Mouse (Mus musculus) liver, adult (tissue): ENCODE data around the gene Rnf225.
A peak's percentile ranks its signal among the peaks of the same experiment; 100 is the strongest.

ENCODE experiments used
- GATA4 ChIP-seq: IDR thresholded peaks from 2 replicates; pipeline ENCODE4 v1.6.1; 2014; ENCODE audit warnings: mild to moderate bottlenecking, low read length; ENCODE audit not compliant: insufficient replicate concordance

Rnf225 gene

DNA sequence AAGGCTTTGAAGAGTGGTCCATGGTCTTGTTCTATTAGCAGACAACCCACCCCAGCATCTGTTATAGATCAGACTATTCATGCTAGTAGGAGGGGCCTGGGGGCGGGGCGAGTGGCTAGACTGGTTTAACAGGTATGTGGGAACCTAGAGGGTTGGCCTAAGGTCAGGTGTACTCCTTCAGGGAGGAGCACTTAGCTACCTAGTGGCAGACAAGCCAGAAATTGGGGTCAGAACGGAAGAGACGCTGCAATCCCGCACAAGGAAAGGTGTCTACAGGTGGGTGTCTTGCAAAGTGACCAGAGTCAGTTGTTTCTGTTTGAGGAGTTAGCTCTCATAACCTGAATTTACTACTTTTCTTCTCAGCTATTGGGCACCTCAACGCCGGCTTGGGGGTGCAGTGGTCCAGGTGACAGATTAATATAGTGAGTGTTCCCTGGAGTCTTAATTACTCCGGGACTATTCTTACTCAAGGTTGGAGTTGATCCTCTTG is at the start of gene Rnf225:
TSS of gene Rnf225 (plus strand) at position 226 of the 490 bp plus-strand sequence.
- TF ChIP-seq GATA4, result no peak

GRCm38 (mm10) chr7:12880036-12880435 is 47.2 kb upstream of the Rnf225 start:
- TF ChIP-seq GATA4, result no peak

- TF ChIP-seq GATA4, result no peak
Observed at GRCm38 (mm10) chr7:12880911-12881660, 46.1 kb upstream of the Rnf225 start, which contains the start of gene Zfp128. Zfp128 (plus strand) TSS chr7:12881177.

- TF ChIP-seq GATA4, result no peak
Observed at GRCm38 (mm10) chr7:12886563-12887266, 40.5 kb upstream of the Rnf225 start.

GRCm38 (mm10) chr7:12887585-12887984 is 39.6 kb upstream of the Rnf225 start:
- no peak for TF ChIP-seq GATA4

DNA sequence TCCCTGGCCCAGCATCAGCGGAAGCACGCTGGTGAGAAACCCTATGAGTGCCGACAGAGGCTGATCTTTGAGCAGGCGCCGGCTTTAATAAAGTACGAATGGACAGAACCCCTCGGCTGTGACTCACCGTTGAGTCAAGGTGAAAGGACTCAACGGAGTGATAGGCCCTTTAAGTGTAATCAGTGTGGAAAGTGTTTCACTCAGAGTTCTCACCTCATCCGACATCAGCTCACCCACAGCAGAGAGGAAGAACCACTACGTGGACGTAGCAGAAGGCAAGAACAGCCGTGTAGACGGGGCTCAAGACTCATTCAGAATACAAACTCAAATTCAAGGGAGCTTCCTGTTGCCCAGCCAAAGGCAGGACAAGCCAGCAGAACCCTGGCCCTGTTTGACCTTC is 36.3 kb upstream of the Rnf225 start:
- no peak for TF ChIP-seq GATA4

GRCm38 (mm10) chr7:12891334-12891733 is 35.9 kb upstream of the Rnf225 start:
- TF ChIP-seq GATA4, result no peak

- no peak for TF ChIP-seq GATA4
Observed at GRCm38 (mm10) chr7:12897655-12898410, 29.4 kb upstream of the Rnf225 start, which contains the start of gene Zscan22. Zscan22 (plus strand) TSS chr7:12897815.

- no peak for TF ChIP-seq GATA4
Observed at GRCm38 (mm10) chr7:12901517-12901916, 25.7 kb upstream of the Rnf225 start.

DNA sequence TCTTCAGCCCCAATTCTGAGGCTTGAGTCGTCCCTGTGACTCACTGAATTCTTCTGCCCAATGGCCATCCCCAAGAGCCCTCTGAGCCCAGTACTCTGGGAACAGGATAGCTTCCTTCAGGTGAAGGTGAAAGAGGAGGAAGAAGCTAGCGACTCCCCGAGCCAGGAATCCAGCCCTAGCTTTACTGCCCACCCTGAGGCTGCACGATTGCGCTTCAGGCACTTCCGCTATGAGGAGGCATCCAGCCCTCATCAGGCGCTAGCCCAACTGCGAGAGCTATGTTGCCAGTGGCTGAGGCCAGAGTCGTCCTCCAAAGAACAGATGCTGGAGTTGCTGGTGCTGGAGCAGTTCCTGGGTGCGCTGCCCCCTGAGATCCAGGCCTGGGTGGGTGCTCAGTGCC is 23.6 kb upstream of the Rnf225 start:
- TF ChIP-seq GATA4, result no peak

GRCm38 (mm10) chr7:12905146-12905545 is 22.1 kb upstream of the Rnf225 start:
- TF ChIP-seq GATA4, result no peak

GRCm38 (mm10) chr7:12909498-12909962 is 17.7 kb upstream of the Rnf225 start:
- TF ChIP-seq GATA4, result no peak

GRCm38 (mm10) chr7:12910181-12910668 is 17.0 kb upstream of the Rnf225 start:
- TF ChIP-seq GATA4, result peak; percentile 100

- TF ChIP-seq GATA4, result no peak
Observed at GRCm38 (mm10) chr7:12913556-12913955, 13.7 kb upstream of the Rnf225 start.

DNA sequence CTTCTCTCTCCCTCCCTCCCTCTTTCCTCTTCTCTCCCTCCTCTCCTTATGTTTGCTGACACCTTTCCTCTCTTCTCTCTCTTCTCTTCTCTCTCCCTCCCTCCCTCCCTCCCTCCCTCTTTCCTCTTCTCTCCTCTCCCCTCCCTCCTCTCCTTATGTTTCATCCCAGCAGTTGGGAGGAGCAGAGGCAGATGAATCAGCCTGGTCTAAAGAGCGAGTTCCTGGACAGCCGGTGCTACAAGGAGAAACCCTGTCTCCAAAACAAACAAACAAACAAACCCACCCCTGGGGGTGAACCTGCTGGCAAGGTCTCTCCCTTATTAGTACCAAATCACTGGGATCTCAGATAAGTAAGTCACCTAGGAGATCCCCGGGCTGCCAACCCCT is 5.9 kb upstream of the Rnf225 start:
- no peak for TF ChIP-seq GATA4
